Mouse (Mus musculus): ENCODE measurements around the gene Tecpr2. TPM values are rescaled to one million over a fixed set of nuclear protein-coding genes. Genes with fewer than 3 reads are reported as not detected.

The Tecpr2 gene
- total RNA-seq, 2 experiments from 2014 or later = 2.4 to 2.9 TPM

DNA sequence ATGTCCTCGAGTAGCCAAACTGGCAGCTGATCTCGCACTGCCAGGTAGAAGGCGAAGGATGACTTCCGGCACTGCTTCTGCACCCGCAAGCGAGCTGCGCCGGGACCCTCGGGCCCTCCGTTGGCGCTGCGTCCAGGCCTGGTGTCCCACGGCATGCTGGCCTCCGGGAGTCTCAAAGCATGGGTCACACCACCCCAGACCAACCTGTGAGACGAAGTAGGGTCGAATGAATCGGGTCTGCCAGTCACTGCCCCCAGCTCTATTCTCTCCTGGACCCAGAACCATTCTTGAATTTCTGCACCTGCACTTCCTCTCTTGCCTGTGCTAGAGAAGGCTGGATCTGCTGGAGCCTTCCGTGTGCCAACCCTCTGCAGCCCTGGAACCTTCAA, 88.3 kb downstream of the Tecpr2 start:
- DNase-seq (ENCODE audit: low spot score) = no peak

- DNase-seq (ENCODE audit: low spot score) = no peak
Observed at GRCm38 (mm10) chr12:110977896-110978606, 89.0 kb downstream of the Tecpr2 start.

DNA sequence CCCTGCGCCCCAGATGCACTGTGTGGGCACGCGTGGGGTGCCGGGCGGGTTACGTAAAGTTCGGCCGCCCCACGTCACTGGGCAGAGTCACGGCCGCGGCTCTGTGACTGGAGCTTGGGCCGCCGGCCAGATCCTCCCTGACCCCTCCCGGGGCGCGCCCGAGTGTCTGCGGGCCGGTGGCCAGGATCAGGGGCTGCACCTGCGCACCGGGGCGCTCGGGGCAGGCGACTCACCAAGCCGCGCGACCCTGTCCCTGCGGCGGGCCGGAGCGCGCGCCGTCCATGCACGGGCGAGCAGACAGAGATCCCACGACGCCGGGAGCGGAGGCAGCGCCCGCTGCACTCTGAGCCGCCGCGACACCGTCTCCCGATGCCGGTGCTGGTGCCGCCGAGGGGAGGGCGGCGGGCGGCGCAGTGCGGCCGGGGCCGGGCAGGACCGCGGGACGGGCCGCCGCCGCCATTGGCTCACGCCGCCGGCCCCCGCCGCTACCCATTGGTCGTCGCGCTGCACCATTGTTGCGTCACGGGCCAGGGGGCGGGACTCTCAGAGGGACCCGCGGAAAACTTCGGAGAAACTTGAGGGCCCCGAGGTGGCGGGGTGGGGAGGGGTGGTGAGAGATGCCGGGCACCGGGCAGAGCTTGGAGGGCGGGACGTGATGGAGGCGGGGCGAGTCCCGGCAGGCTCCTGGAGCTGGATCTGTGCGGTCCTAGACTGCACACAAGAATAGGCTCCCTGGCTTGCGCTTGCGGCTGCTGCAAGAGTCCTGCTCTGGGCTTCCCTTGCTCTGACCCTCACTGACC, 89.7 kb downstream of the Tecpr2 start, which contains the start of gene Ankrd9:
Ankrd9 (minus strand) TSS at position 434 of the 800 bp plus-strand sequence.
- DNase-seq (ENCODE audit: low spot score) = peak; percentile 99

GRCm38 (mm10) chr12:110979808-110980207, 90.7 kb downstream of the Tecpr2 start:
- DNase-seq (ENCODE audit: low spot score) = no peak

DNA sequence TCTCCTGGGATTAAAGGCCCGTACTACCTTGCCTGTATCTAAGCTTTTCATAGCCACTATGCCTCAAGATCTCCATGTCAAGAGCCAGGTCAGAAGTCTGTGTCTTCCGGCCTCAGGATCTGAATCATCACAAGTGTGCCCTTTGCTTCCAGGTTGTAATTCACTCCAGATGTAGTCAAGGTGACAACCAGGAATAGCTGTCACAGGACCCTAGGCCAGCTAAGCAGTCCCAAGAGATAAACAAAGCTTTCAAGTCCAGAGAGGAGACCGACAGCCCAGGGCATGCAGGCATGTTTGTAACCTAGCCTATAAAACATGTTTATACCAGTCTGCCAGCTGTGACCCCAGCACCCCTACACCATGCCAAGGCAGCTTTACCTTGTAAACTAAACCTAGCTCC, 92.7 kb downstream of the Tecpr2 start:
- no peak for DNase-seq (ENCODE audit: low spot score)

DNA sequence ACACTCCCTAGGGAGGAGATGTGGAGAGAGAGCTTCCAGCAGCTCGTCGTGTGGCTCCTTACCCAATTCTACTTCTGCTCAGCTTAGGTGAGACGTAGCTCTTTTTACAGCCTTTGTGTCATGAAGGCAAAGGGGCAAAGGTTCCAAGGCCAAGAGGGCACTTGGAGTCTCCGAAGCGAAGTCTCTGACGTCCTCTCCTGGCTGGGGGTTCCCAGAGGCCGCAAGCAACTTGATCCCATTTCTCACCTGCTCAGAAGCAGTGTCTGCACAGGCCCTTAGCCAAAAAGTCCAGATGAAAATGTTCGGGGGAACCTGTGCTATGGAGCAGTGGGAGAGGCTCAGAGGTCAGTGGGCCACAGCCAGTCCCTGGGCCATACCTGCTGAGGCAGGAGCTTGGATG, 94.0 kb downstream of the Tecpr2 start:
- DNase-seq (ENCODE audit: low spot score) = no peak

DNA sequence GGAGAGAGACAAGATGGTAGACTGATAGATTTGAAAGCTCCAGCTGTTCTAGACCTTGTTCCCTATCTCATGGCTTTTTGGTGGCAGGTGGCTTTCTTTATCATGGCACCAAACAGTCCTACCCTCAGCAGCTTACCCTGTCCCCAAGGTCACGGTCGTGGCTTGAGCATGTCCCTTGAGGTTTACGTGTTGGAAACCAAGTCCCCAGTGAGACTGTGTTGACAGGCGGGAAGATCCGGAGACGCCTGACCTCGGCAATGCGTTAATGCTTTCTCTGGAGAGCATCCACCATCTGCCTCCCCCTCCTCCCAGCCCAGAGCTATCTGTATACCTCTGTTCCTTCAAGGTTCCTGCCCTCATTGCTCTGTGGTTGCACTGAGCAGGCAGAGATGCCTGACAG, 94.7 kb downstream of the Tecpr2 start:
- DNase-seq (ENCODE audit: low spot score) = no peak

GRCm38 (mm10) chr12:110984598-110984997, 95.5 kb downstream of the Tecpr2 start:
- no peak for DNase-seq (ENCODE audit: low spot score)

DNA sequence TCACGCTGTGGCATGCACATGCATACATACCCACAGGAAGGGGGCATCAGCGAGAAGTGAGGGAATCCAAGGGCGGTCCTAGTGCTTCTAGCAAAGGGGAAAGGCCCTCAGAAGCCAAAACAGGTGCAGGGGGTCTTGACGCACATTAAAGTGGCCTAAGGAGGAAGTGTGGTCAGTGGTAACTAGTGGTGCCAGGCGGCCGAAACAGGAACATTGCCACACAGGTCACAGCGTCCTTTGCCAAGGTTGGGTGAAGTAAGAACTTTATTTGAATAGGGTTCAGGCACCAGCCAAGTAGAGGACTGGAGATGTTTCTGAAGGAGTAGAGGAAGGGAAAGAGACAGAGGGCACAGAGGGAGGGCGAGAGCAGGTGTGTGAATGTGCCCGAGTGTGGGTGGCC, 96.1 kb downstream of the Tecpr2 start:
- DNase-seq (ENCODE audit: low spot score) = peak; percentile 69

- DNase-seq (ENCODE audit: low spot score) = peak; percentile 78
Observed at GRCm38 (mm10) chr12:110986536-110987425, 97.7 kb downstream of the Tecpr2 start.

- no peak for DNase-seq (ENCODE audit: low spot score)
Observed at GRCm38 (mm10) chr12:110989409-110989808, 100.3 kb downstream of the Tecpr2 start.

GRCm38 (mm10) chr12:110990500-110990899, 101.4 kb downstream of the Tecpr2 start:
- no peak for DNase-seq (ENCODE audit: low spot score)

- DNase-seq (ENCODE audit: low spot score) = peak; percentile 74
Observed at GRCm38 (mm10) chr12:110991361-110992127, 102.5 kb downstream of the Tecpr2 start.

GRCm38 (mm10) chr12:110992128-110992553, 103.1 kb downstream of the Tecpr2 start:
- peak; percentile 94 for DNase-seq (ENCODE audit: low spot score)

GRCm38 (mm10) chr12:110992771-110993170, 103.7 kb downstream of the Tecpr2 start:
- DNase-seq (ENCODE audit: low spot score) = no peak

GRCm38 (mm10) chr12:110993226-110993625, 104.2 kb downstream of the Tecpr2 start:
- no peak for DNase-seq (ENCODE audit: low spot score)

- no peak for DNase-seq (ENCODE audit: low spot score)
Observed at GRCm38 (mm10) chr12:110994666-110995065, 105.6 kb downstream of the Tecpr2 start.

GRCm38 (mm10) chr12:110998092-110998491, 109.0 kb downstream of the Tecpr2 start:
- DNase-seq (ENCODE audit: low spot score) = no peak

- no peak for DNase-seq (ENCODE audit: low spot score)
Observed at GRCm38 (mm10) chr12:110999820-111000219, 110.8 kb downstream of the Tecpr2 start.

- DNase-seq (ENCODE audit: low spot score) = no peak
Observed at GRCm38 (mm10) chr12:111000956-111001355, 111.9 kb downstream of the Tecpr2 start.

DNA sequence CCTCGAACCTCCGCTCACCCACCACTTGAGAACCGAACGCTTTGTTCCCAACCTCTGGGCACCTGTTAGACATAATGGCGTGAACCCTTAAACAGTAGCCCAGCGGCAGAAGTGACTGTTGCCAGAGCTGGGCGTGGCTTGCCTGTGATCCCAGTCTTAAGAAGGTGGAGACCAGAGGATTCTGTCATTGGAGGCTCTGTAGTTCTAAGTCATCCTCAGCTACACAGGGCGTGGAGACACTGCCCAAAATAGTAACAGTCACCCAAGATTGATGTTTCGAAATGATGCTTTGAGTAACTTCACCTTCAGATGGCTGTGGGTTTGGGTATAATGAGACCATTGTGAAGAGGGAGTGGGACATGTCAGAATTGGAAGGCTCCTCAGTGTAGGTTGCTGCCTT, 115.1 kb downstream of the Tecpr2 start:
- no peak for DNase-seq (ENCODE audit: low spot score)

Data from gastrocnemius, adult 18-20 months (tissue).